ENCODE assay signal across 7 mouse cellular contexts in genomic region chr11:61652686-61653447, GRCm38 (mm10). TPM values are rescaled to one million over a fixed set of nuclear protein-coding genes. Genes with fewer than 3 reads are reported as not detected.
DNase-seq lines count a peak whose midpoint lies in the region; ATAC-seq and TF ChIP-seq lines count a peak whose summit lies in the region.

Gene Grap, plus strand, starts transcription at chr11:61653265.

- H3K9me3 ChIP-seq in CH12.LX (replicated peaks; ENCODE audit: low read length): no peaks in the 10 kb centered on the region
- no peaks in the 10 kb centered on the region for H3K9me3 ChIP-seq in hindbrain, embryonic 15.5 days
- no peaks in the 10 kb centered on the region for H3K9me3 ChIP-seq in liver, embryonic 16.5 days (replicated peaks; ENCODE audit: control insufficient read depth, low read length)

- H3K27ac ChIP-seq in CH12.LX (ENCODE audit: insufficient read depth, low read depth): peak within 1 kb of the TSS; percentile 93
- no peak within 1 kb of the TSS for H3K27ac ChIP-seq in hindbrain, embryonic 15.5 days (replicated peaks)
- no peak within 1 kb of the TSS for H3K27ac ChIP-seq in liver, embryonic 16.5 days (ENCODE audit: low read length)

- TF ChIP-seq EP300 in CH12.LX (IDR thresholded peaks at IDR 0.05; ENCODE audit: low read length): peak; percentile 32; the same call in 1 of the 2 replicates

- H3K36me3 ChIP-seq in CH12.LX (replicated peaks in 1 of 2; ENCODE audit: control insufficient read depth in 1 of 2, insufficient read depth in 1 of 2, low read length in 1 of 2): peaks cover 27 to 39% of the 10 kb centered on the region in 2 experiments
- no peaks in the 10 kb centered on the region for H3K36me3 ChIP-seq in hindbrain, embryonic 15.5 days
- H3K36me3 ChIP-seq in liver, embryonic 16.5 days (ENCODE audit: control insufficient read depth, insufficient read depth): no peaks in the 10 kb centered on the region
- H3K36me3 ChIP-seq in splenic B cell, adult 2 months (ENCODE audit: control insufficient read depth, insufficient read depth, low read length, poor library complexity, severe bottlenecking): peaks cover 2% of the 10 kb centered on the region

- no peak for TF ChIP-seq RAD21 in CH12.LX (IDR thresholded peaks at IDR 0.05; ENCODE audit: low read depth, low read length)

- DNase-seq in CH12.LX (ENCODE audit: extremely low read depth): peak; percentile 98
- DNase-seq in splenic B cell, adult 2 months (ENCODE audit: low read depth, low spot score): peak; percentile 93
- DNase-seq in ovary, postnatal 14 days (ENCODE audit: low spot score): no peak
- DNase-seq in left cerebral cortex, postnatal 25 days (ENCODE audit: low spot score in 2 of 2): no peak

- dilution Hi-C loops in CH12.LX (cut with MboI; ENCODE audit: extremely low pct_ligation_motif_present, extremely low pct_unique_long_range_greater_than_20kb, low sequenced_read_pairs): no loop called here

- 76% methylated on average over 10 of the region's 10 CpGs for WGBS in hindbrain, embryonic 15.5 days
- 13% methylated on average over 10 of the region's 10 CpGs for WGBS in liver, embryonic 16.5 days (ENCODE audit: insufficient replicate concordance)

- H3K4me3 ChIP-seq in CH12.LX (replicated peaks in 1 of 3; ENCODE audit: low read depth in 2 of 3, low read length in 2 of 3, poor library complexity in 1 of 3): peak within 1 kb of the TSS; percentile 65 to 99 (median 81)
- 0 out of 2 replicates have a peak within 1 kb of the TSS, but pooled peaks have one; percentile 8 for H3K4me3 ChIP-seq in hindbrain, embryonic 15.5 days
- H3K4me3 ChIP-seq in liver, embryonic 16.5 days (ENCODE audit: low read depth, low read length): peak within 1 kb of the TSS; percentile 45

- H3K4me2 ChIP-seq in CH12.LX (ENCODE audit: insufficient read depth, low read depth, poor library complexity, severe bottlenecking): peak within 1 kb of the TSS; percentile 85
- no peak within 1 kb of the TSS for H3K4me2 ChIP-seq in hindbrain, embryonic 15.5 days
- no peak within 1 kb of the TSS for H3K4me2 ChIP-seq in liver, embryonic 16.5 days (ENCODE audit: low read depth, low read length)

- peaks cover 58% of the 10 kb centered on the region for H3K79me2 ChIP-seq in CH12.LX (replicated peaks; ENCODE audit: control insufficient read depth, extremely low read depth, insufficient read depth, poor library complexity, severe bottlenecking)

- no peak for TF ChIP-seq CTCF in CH12.LX (conservative IDR thresholded peaks at IDR 0.05 in 1 of 2, IDR thresholded peaks at IDR 0.05 in 1 of 2; ENCODE audit: low read depth in 2 of 2, low read length in 2 of 2)

- H3K27me3 ChIP-seq in CH12.LX (replicated peaks): no peaks in the 10 kb centered on the region
- H3K27me3 ChIP-seq in hindbrain, embryonic 15.5 days: no peaks in the 10 kb centered on the region
- H3K27me3 ChIP-seq in liver, embryonic 16.5 days (ENCODE audit: control insufficient read depth, insufficient read depth, low read depth, low read length): no peaks in the 10 kb centered on the region
- no peaks in the 10 kb centered on the region for H3K27me3 ChIP-seq in splenic B cell, adult 2 months (ENCODE audit: control insufficient read depth, insufficient read depth, low read length, poor library complexity, severe bottlenecking)

- peak within 1 kb of the TSS; percentile 100 for H3K9ac ChIP-seq in CH12.LX (ENCODE audit: insufficient read depth, low read depth)
- no peak within 1 kb of the TSS for H3K9ac ChIP-seq in hindbrain, embryonic 15.5 days
- no peak within 1 kb of the TSS for H3K9ac ChIP-seq in liver, embryonic 16.5 days (ENCODE audit: low read depth, low read length)

- peak; percentile 76 for ATAC-seq in common myeloid progenitor, adult 5-6 weeks (replicated peaks; ENCODE audit: low read depth, poor library complexity, severe bottlenecking)
- no peak for ATAC-seq in hindbrain, embryonic 15.5 days (ENCODE audit: low FRiP score, low read depth)
- no peak for ATAC-seq in liver, embryonic 16.5 days (ENCODE audit: low read depth)

- peak; percentile 82 for TF ChIP-seq POLR2A in CH12.LX (IDR thresholded peaks at IDR 0.05; ENCODE audit: low read depth, low read length)

- in situ Hi-C loops in CH12.LX (cut with MboI; ENCODE audit: low pct_ligation_motif_present, low pct_unique_long_range_greater_than_20kb, low sequenced_read_pairs): no loop called here

- intact Hi-C loops in left cerebral cortex, postnatal 25 days (cut with DNase I): no loop called here

- peaks cover 26 to 47% of the 10 kb centered on the region in 2 experiments for H3K4me1 ChIP-seq in CH12.LX (ENCODE audit: control insufficient read depth in 1 of 2, insufficient read depth in 2 of 2)
- H3K4me1 ChIP-seq in hindbrain, embryonic 15.5 days (replicated peaks): no peaks in the 10 kb centered on the region
- H3K4me1 ChIP-seq in liver, embryonic 16.5 days (ENCODE audit: control insufficient read depth, low read depth, low read length): no peaks in the 10 kb centered on the region

TF ChIP-seq in CH12.LX, 34 proteins besides CTCF, POLR2A, EP300 and RAD21:
- peak; percentile 85 for TF ChIP-seq POLR2AphosphoS2 (IDR thresholded peaks at IDR 0.05; ENCODE audit: low read depth, low read length)
- TF ChIP-seq IRF4 (IDR thresholded peaks at IDR 0.05; ENCODE audit: low read depth, low read length): peak; percentile 71
- no peak for TF ChIP-seq USF1 (IDR thresholded peaks at IDR 0.05; ENCODE audit: low read depth, low read length)
- TF ChIP-seq JUN (IDR thresholded peaks at IDR 0.05; ENCODE audit: insufficient read depth, low read depth, low read length): peak; percentile 76
- TF ChIP-seq CHD2 (IDR thresholded peaks at IDR 0.05; ENCODE audit: low read length): peak; percentile 66
- peak; percentile 91 for TF ChIP-seq MAX (IDR thresholded peaks at IDR 0.05; ENCODE audit: low read length)
- TF ChIP-seq ZNF384 (IDR thresholded peaks at IDR 0.05; ENCODE audit: low read depth, low read length): no peak; the same call in 1 of the 2 replicates
- peak; percentile 99 for TF ChIP-seq SIN3A (IDR thresholded peaks at IDR 0.05; ENCODE audit: low read length)
- TF ChIP-seq ZKSCAN1 (IDR thresholded peaks at IDR 0.05; ENCODE audit: borderline replicate concordance, low read depth, low read length): no peak
- TF ChIP-seq JUND (conservative IDR thresholded peaks at IDR 0.05; ENCODE audit: low read depth, low read length): peak; percentile 57
- peak; percentile 95 for TF ChIP-seq MYC (IDR thresholded peaks at IDR 0.05; ENCODE audit: low read depth, low read length)
- TF ChIP-seq TBP (conservative IDR thresholded peaks at IDR 0.05; ENCODE audit: low read depth, low read length): peak; percentile 95
- peak; percentile 43 for TF ChIP-seq RCOR1 (conservative IDR thresholded peaks at IDR 0.05; ENCODE audit: low read depth, low read length)
- TF ChIP-seq ZC3H11A (IDR thresholded peaks at IDR 0.05; ENCODE audit: low read depth, low read length): no peak
- no peak for TF ChIP-seq GABPA (IDR thresholded peaks at IDR 0.05; ENCODE audit: insufficient replicate concordance, low read depth, low read length)
- no peak for TF ChIP-seq MAZ (IDR thresholded peaks at IDR 0.05; ENCODE audit: low read depth, low read length)
- TF ChIP-seq PAX5 (IDR thresholded peaks at IDR 0.05; ENCODE audit: low read length): no peak
- TF ChIP-seq ETS1 (conservative IDR thresholded peaks at IDR 0.05; ENCODE audit: low read depth, low read length): peak; percentile 97
- TF ChIP-seq CHD1 (IDR thresholded peaks at IDR 0.05; ENCODE audit: low read depth, low read length): no peak; the same call in 1 of the 2 replicates
- TF ChIP-seq TCF12 (IDR thresholded peaks at IDR 0.05; ENCODE audit: low read depth, low read length): peak; percentile 92
- peak; percentile 96 for TF ChIP-seq MEF2A (IDR thresholded peaks at IDR 0.05; ENCODE audit: borderline replicate concordance, low read depth, low read length)
- peak; percentile 24; the same call in 1 of the 2 replicates for TF ChIP-seq KAT2A (IDR thresholded peaks at IDR 0.05; ENCODE audit: insufficient replicate concordance, low read length)
- TF ChIP-seq USF2 (conservative IDR thresholded peaks at IDR 0.05; ENCODE audit: low read depth, low read length): no peak
- peak; percentile 99 for TF ChIP-seq BHLHE40 (IDR thresholded peaks at IDR 0.05; ENCODE audit: low read depth, low read length)
- no peak; the same call in 1 of the 2 replicates for TF ChIP-seq SMC3 (IDR thresholded peaks at IDR 0.05; ENCODE audit: low read depth, low read length)
- TF ChIP-seq ZMIZ1 (IDR thresholded peaks at IDR 0.05; ENCODE audit: low read depth, low read length): peak; percentile 64; the same call in 1 of the 2 replicates
- peak; percentile 58; the same call in 1 of the 2 replicates for TF ChIP-seq UBTF (IDR thresholded peaks at IDR 0.05; ENCODE audit: low read depth, low read length)
- TF ChIP-seq MXI1 (IDR thresholded peaks at IDR 0.05; ENCODE audit: low read depth, low read length): peak; percentile 40; the same call in 1 of the 2 replicates
- TF ChIP-seq HCFC1 (IDR thresholded peaks at IDR 0.05; ENCODE audit: low read depth, low read length): peak; percentile 82
- peak; percentile 77; the same call in 1 of the 2 replicates for TF ChIP-seq NELFE (IDR thresholded peaks at IDR 0.05; ENCODE audit: low read depth, low read length)
- TF ChIP-seq ELF1 (IDR thresholded peaks at IDR 0.05; ENCODE audit: low read depth, low read length): peak; percentile 99

RNA-seq across cellular contexts. Expression of gene Grap, which starts in this region (rescaled TPM):
- total RNA-seq in CH12.LX (2012; rRNA removed) (379 and 412 TPM in 2 replicates), CH12.LX (2014; rRNA removed) (264 and 274 TPM in 2 replicates)
- 280 and 294 TPM in 2 replicates for polyA plus RNA-seq in CH12.LX (2012; ENCODE audit: insufficient read length, low read depth)
- total RNA-seq in common myeloid progenitor, adult 5-6 weeks (2017): 0.37 TPM in 1 of 2 replicates, not detected in the other
- 10.7 and 11.6 TPM in 2 replicates for polyA plus RNA-seq in hindbrain, embryonic 15.5 days (2015; fragmentation: Nextera tagmentation; extraction: Ambion mirVana)
- polyA plus RNA-seq in liver, embryonic 16.5 days (2015; fragmentation: Nextera tagmentation; extraction: Ambion mirVana): 4.8 TPM in 2 replicates
- 1 to 10 TPM; 5.1 to 6.7 TPM for total RNA-seq in left cerebral cortex, postnatal 25 days (2021)

Comparison
In these comparisons a context has a peak if more than half of its experiments do, and no peak if none do; other contexts are left out.
1. RNA of gene Grap (total RNA-seq): 264 to 412 TPM in CH12.LX; 5.1 to 6.7 TPM in left cerebral cortex, postnatal 25 days and 0.37 TPM in common myeloid progenitor, adult 5-6 weeks; every median in the first group is over 10 times any median in the second.
2. RNA of gene Grap (polyA plus RNA-seq): 280 to 294 TPM in CH12.LX; 10.7 to 11.6 TPM in hindbrain, embryonic 15.5 days and 4.8 TPM in liver, embryonic 16.5 days; every median in the first group is over 10 times any median in the second.
3. Peak in ATAC-seq in common myeloid progenitor, adult 5-6 weeks; RNA of the gene not detected or under 1 TPM.
4. DNase-seq: peak in CH12.LX (single experiment) and splenic B cell, adult 2 months (single experiment); none in ovary, postnatal 14 days (single experiment) and left cerebral cortex, postnatal 25 days (0 of 2).
5. H3K4me3 ChIP-seq: peak in every context shown above with its lines; median percentile 81 in CH12.LX; 45 in liver, embryonic 16.5 days; 8 in hindbrain, embryonic 15.5 days.